Mouse (Mus musculus): ENCODE data around the gene Gm6525. TPM values are rescaled to one million over a fixed set of nuclear protein-coding genes. Genes with fewer than 3 reads are reported as not detected.

The Gm6525 gene
- polyA plus RNA-seq, 1 experiment from 2014 or later: 1.4 TPM

GRCm38 (mm10) chr3:84211340-84211875, 37.5 kb downstream of the Gm6525 start:
- no peak overlapping the region for H3K4me3 ChIP-seq (ENCODE audit: low read depth, low read length)
- H3K27ac ChIP-seq (ENCODE audit: low read depth): no peak overlapping the region
- no peaks in the 10 kb centered on the region for H3K27me3 ChIP-seq (replicated peaks; ENCODE audit: control insufficient read depth, insufficient read depth, low read length)
- H3K9ac ChIP-seq (ENCODE audit: low read length): no peak overlapping the region
- H3K36me3 ChIP-seq (ENCODE audit: control insufficient read depth, insufficient read depth, low read length): peaks cover 6% of the 10 kb centered on the region; the same call in 1 of the 2 replicates
- ATAC-seq (replicated peaks; ENCODE audit: low FRiP score, low TSS enrichment, low read depth) (no peak), DNase-seq (ENCODE audit: low spot score) (no peak)
- H3K4me1 ChIP-seq (replicated peaks; ENCODE audit: control insufficient read depth, insufficient read depth, low read length): no peaks in the 10 kb centered on the region
- WGBS: 69% methylated on average over 7 of the region's 7 CpGs
- H3K4me2 ChIP-seq (ENCODE audit: low read length): no peak overlapping the region
- no peaks in the 10 kb centered on the region for H3K9me3 ChIP-seq (ENCODE audit: control insufficient read depth, low read length)

GRCm38 (mm10) chr3:84214501-84214900, 40.6 kb downstream of the Gm6525 start:
- DNase-seq (ENCODE audit: low spot score) (no peak), ATAC-seq (replicated peaks; ENCODE audit: low FRiP score, low TSS enrichment, low read depth) (no peak)
- Histone ChIP-seq H3K9me3 (ENCODE audit: control insufficient read depth, low read length) (no peaks in the 10 kb centered on the region), H3K36me3 (ENCODE audit: control insufficient read depth, insufficient read depth, low read length) (no peaks in the 10 kb centered on the region), H3K4me3 (ENCODE audit: low read depth, low read length) (no peak overlapping the region), H3K4me1 (replicated peaks; ENCODE audit: control insufficient read depth, insufficient read depth, low read length) (peaks cover 6% of the 10 kb centered on the region), H3K9ac (ENCODE audit: low read length) (no peak overlapping the region), H3K27ac (ENCODE audit: low read depth) (no peak overlapping the region), H3K4me2 (ENCODE audit: low read length) (no peak overlapping the region), H3K27me3 (replicated peaks; ENCODE audit: control insufficient read depth, insufficient read depth, low read length) (no peaks in the 10 kb centered on the region)
- WGBS: 83% methylated on average over 6 of the region's 6 CpGs

GRCm38 (mm10) chr3:84215253-84215652, 41.3 kb downstream of the Gm6525 start:
- H3K9ac ChIP-seq (ENCODE audit: low read length): no peak overlapping the region
- no peak overlapping the region for H3K27ac ChIP-seq (ENCODE audit: low read depth)
- H3K4me3 ChIP-seq (ENCODE audit: low read depth, low read length): no peak overlapping the region
- no peaks in the 10 kb centered on the region for H3K36me3 ChIP-seq (ENCODE audit: control insufficient read depth, insufficient read depth, low read length)
- ATAC-seq (replicated peaks; ENCODE audit: low FRiP score, low TSS enrichment, low read depth) (no peak), DNase-seq (ENCODE audit: low spot score) (no peak)
- H3K4me1 ChIP-seq (replicated peaks; ENCODE audit: control insufficient read depth, insufficient read depth, low read length): peaks cover 13% of the 10 kb centered on the region
- H3K4me2 ChIP-seq (ENCODE audit: low read length): no peak overlapping the region
- H3K9me3 ChIP-seq (ENCODE audit: control insufficient read depth, low read length): no peaks in the 10 kb centered on the region
- H3K27me3 ChIP-seq (replicated peaks; ENCODE audit: control insufficient read depth, insufficient read depth, low read length): no peaks in the 10 kb centered on the region
- WGBS: 79% methylated on average over 9 of the region's 9 CpGs

- Histone ChIP-seq H3K4me3 (ENCODE audit: low read depth, low read length) (no peak overlapping the region), H3K9me3 (ENCODE audit: control insufficient read depth, low read length) (no peaks in the 10 kb centered on the region), H3K27me3 (replicated peaks; ENCODE audit: control insufficient read depth, insufficient read depth, low read length) (no peaks in the 10 kb centered on the region), H3K27ac (ENCODE audit: low read depth) (no peak overlapping the region), H3K9ac (ENCODE audit: low read length) (no peak overlapping the region), H3K36me3 (ENCODE audit: control insufficient read depth, insufficient read depth, low read length) (no peaks in the 10 kb centered on the region), H3K4me1 (replicated peaks; ENCODE audit: control insufficient read depth, insufficient read depth, low read length) (peaks cover 13% of the 10 kb centered on the region), H3K4me2 (ENCODE audit: low read length) (no peak overlapping the region)
- ATAC-seq (replicated peaks; ENCODE audit: low FRiP score, low TSS enrichment, low read depth) (no peak), DNase-seq (ENCODE audit: low spot score) (no peak)
- 81% methylated on average over 15 of the region's 15 CpGs for WGBS
These were observed 41.9 kb downstream of the Gm6525 start for GRCm38 (mm10) chr3:84215743-84216360.

GRCm38 (mm10) chr3:84217118-84217960, 43.4 kb downstream of the Gm6525 start:
- 68% methylated on average over 12 of the region's 12 CpGs for WGBS
- Histone ChIP-seq H3K27me3 (replicated peaks; ENCODE audit: control insufficient read depth, insufficient read depth, low read length) (no peaks in the 10 kb centered on the region), H3K9ac (ENCODE audit: low read length) (no peak overlapping the region), H3K4me2 (ENCODE audit: low read length) (no peak overlapping the region), H3K36me3 (ENCODE audit: control insufficient read depth, insufficient read depth, low read length) (no peaks in the 10 kb centered on the region), H3K4me1 (replicated peaks; ENCODE audit: control insufficient read depth, insufficient read depth, low read length) (peaks cover 13% of the 10 kb centered on the region), H3K9me3 (ENCODE audit: control insufficient read depth, low read length) (no peaks in the 10 kb centered on the region), H3K4me3 (ENCODE audit: low read depth, low read length) (no peak overlapping the region), H3K27ac (ENCODE audit: low read depth) (no peak overlapping the region)
- no peak for DNase-seq (ENCODE audit: low spot score)
- no peak for ATAC-seq (replicated peaks; ENCODE audit: low FRiP score, low TSS enrichment, low read depth)

- Histone ChIP-seq H3K36me3 (ENCODE audit: control insufficient read depth, insufficient read depth, low read length) (no peaks in the 10 kb centered on the region), H3K27ac (ENCODE audit: low read depth) (no peak overlapping the region), H3K9me3 (ENCODE audit: control insufficient read depth, low read length) (no peaks in the 10 kb centered on the region), H3K9ac (ENCODE audit: low read length) (no peak overlapping the region), H3K4me2 (ENCODE audit: low read length) (no peak overlapping the region), H3K4me1 (replicated peaks; ENCODE audit: control insufficient read depth, insufficient read depth, low read length) (peaks cover 13% of the 10 kb centered on the region), H3K27me3 (replicated peaks; ENCODE audit: control insufficient read depth, insufficient read depth, low read length) (no peaks in the 10 kb centered on the region), H3K4me3 (ENCODE audit: low read depth, low read length) (no peak overlapping the region)
- DNase-seq (ENCODE audit: low spot score) (no peak), ATAC-seq (replicated peaks; ENCODE audit: low FRiP score, low TSS enrichment, low read depth) (no peak)
- WGBS: 70% methylated on average over 4 of the region's 4 CpGs
These were observed 44.1 kb downstream of the Gm6525 start for GRCm38 (mm10) chr3:84217961-84218351.

- no peak overlapping the region for H3K9ac ChIP-seq (ENCODE audit: low read length)
- no peak overlapping the region for H3K27ac ChIP-seq (ENCODE audit: low read depth)
- no peak overlapping the region for H3K4me3 ChIP-seq (ENCODE audit: low read depth, low read length)
- no peak overlapping the region for H3K4me2 ChIP-seq (ENCODE audit: low read length)
- no peaks in the 10 kb centered on the region for H3K27me3 ChIP-seq (replicated peaks; ENCODE audit: control insufficient read depth, insufficient read depth, low read length)
- WGBS: 77% methylated on average over 2 of the region's 2 CpGs
- no peaks in the 10 kb centered on the region for H3K36me3 ChIP-seq (ENCODE audit: control insufficient read depth, insufficient read depth, low read length)
- H3K9me3 ChIP-seq (ENCODE audit: control insufficient read depth, low read length): no peaks in the 10 kb centered on the region
- ATAC-seq (replicated peaks; ENCODE audit: low FRiP score, low TSS enrichment, low read depth): no peak
- H3K4me1 ChIP-seq (replicated peaks; ENCODE audit: control insufficient read depth, insufficient read depth, low read length): peaks cover 13% of the 10 kb centered on the region
- DNase-seq (ENCODE audit: low spot score): no peak
These were observed 44.6 kb downstream of the Gm6525 start for GRCm38 (mm10) chr3:84218498-84218897.

- Histone ChIP-seq H3K27ac (ENCODE audit: low read depth) (no peak overlapping the region), H3K4me3 (ENCODE audit: low read depth, low read length) (no peak overlapping the region), H3K27me3 (replicated peaks; ENCODE audit: control insufficient read depth, insufficient read depth, low read length) (no peaks in the 10 kb centered on the region), H3K9me3 (ENCODE audit: control insufficient read depth, low read length) (no peaks in the 10 kb centered on the region), H3K4me1 (replicated peaks; ENCODE audit: control insufficient read depth, insufficient read depth, low read length) (peaks cover 13% of the 10 kb centered on the region), H3K9ac (ENCODE audit: low read length) (no peak overlapping the region), H3K4me2 (ENCODE audit: low read length) (peak overlapping the region; percentile 56), H3K36me3 (ENCODE audit: control insufficient read depth, insufficient read depth, low read length) (no peaks in the 10 kb centered on the region)
- no peak for ATAC-seq (replicated peaks; ENCODE audit: low FRiP score, low TSS enrichment, low read depth)
- WGBS: 24% methylated on average over 2 of the region's 2 CpGs
- DNase-seq (ENCODE audit: low spot score): no peak
These were observed 45.3 kb downstream of the Gm6525 start for GRCm38 (mm10) chr3:84219166-84219710.
